Mouse (Mus musculus): ENCODE results near the gene Cables2. TPM values are rescaled to one million over a fixed set of nuclear protein-coding genes. Genes with fewer than 3 reads are reported as not detected.
A peak's percentile ranks its signal among the peaks of the same experiment; 100 is the strongest.

The Cables2 gene
- polyA plus RNA-seq, 1 experiment from 2014 or later = 12.7 TPM

- ATAC-seq = no peak
- POLR2A ChIA-PET = no interaction called here
- in situ Hi-C loops (cut with MboI; ENCODE audit: low pct_unique_long_range_greater_than_20kb) = no loop called here
- peaks cover 58% of the 10 kb centered on the region for H3K27me3 ChIP-seq
- no peak for DNase-seq (ENCODE audit: low read depth, low spot score)
- no peak for TF ChIP-seq CTCF (IDR thresholded peaks at IDR 0.05)
- CTCF ChIA-PET = interaction anchor here (1.5 to 2.7 kb wide), 2 partner anchors 23 to 68 kb away, joined by 4 to 6 read pairs; no protein-coding TSS in a partner anchor
Observed at GRCm38 (mm10) chr2:180279321-180279720, 6.0 kb upstream of the Cables2 start.

- in situ Hi-C loops (cut with MboI; ENCODE audit: low pct_unique_long_range_greater_than_20kb) = no loop called here
- H3K27me3 ChIP-seq = peaks cover 49% of the 10 kb centered on the region
- no peak for ATAC-seq
- CTCF ChIA-PET = interaction anchor here (0.8 to 4.4 kb wide), 2 partner anchors 63 to 70 kb away, joined by 3 to 38 read pairs; no protein-coding TSS in a partner anchor
- DNase-seq (ENCODE audit: low read depth, low spot score) = no peak
- TF ChIP-seq CTCF (IDR thresholded peaks at IDR 0.05) = no peak
- POLR2A ChIA-PET = no interaction called here
Observed at GRCm38 (mm10) chr2:180277773-180278320, 4.6 kb upstream of the Cables2 start.

GRCm38 (mm10) chr2:180276851-180277259, 3.6 kb upstream of the Cables2 start:
- ATAC-seq (no peak), DNase-seq (ENCODE audit: low read depth, low spot score) (no peak)
- TF ChIP-seq CTCF (IDR thresholded peaks at IDR 0.05) = no peak
- CTCF ChIA-PET = interaction anchor here (0.8 to 4.4 kb wide), 3 partner anchors 13 to 71 kb away, joined by 3 to 38 read pairs (median 4); partner anchors contain the start of gene Rbbp8nl
- in situ Hi-C loops (cut with MboI; ENCODE audit: low pct_unique_long_range_greater_than_20kb) = no loop called here
- H3K27me3 ChIP-seq = peaks cover 40% of the 10 kb centered on the region
- POLR2A ChIA-PET = no interaction called here

GRCm38 (mm10) chr2:180276385-180276784, 3.1 kb upstream of the Cables2 start:
- in situ Hi-C loops (cut with MboI; ENCODE audit: low pct_unique_long_range_greater_than_20kb) = no loop called here
- CTCF ChIA-PET = interaction anchor here (0.7 to 4.4 kb wide), 17 partner anchors 9 to 304 kb away, joined by 3 to 38 read pairs (median 4); partner anchors contain the start of gene Rbbp8nl
- POLR2A ChIA-PET = interaction anchor here (1.4 kb wide), 1 partner anchor 71 kb away, joined by 4 read pairs; no protein-coding TSS in a partner anchor
- ATAC-seq = no peak
- peaks cover 38% of the 10 kb centered on the region for H3K27me3 ChIP-seq
- TF ChIP-seq CTCF (IDR thresholded peaks at IDR 0.05) = no peak
- DNase-seq (ENCODE audit: low read depth, low spot score) = no peak

- H3K27me3 ChIP-seq = peaks cover 38% of the 10 kb centered on the region
- no peak for TF ChIP-seq CTCF (IDR thresholded peaks at IDR 0.05)
- POLR2A ChIA-PET = interaction anchor here (0.7 to 1.4 kb wide), 2 partner anchors 10 to 71 kb away, joined by 3 to 4 read pairs; no protein-coding TSS in a partner anchor
- no peak for ATAC-seq
- CTCF ChIA-PET = interaction anchor here (0.7 to 4.4 kb wide), 25 partner anchors 9 to 304 kb away, joined by 3 to 38 read pairs (median 4); partner anchors contain the start of gene Rbbp8nl
- no peak for DNase-seq (ENCODE audit: low read depth, low spot score)
- in situ Hi-C loops (cut with MboI; ENCODE audit: low pct_unique_long_range_greater_than_20kb) = no loop called here
Observed at GRCm38 (mm10) chr2:180275836-180276235, 2.5 kb upstream of the Cables2 start.

GRCm38 (mm10) chr2:180274523-180274922, 1.2 kb upstream of the Cables2 start:
- CTCF ChIA-PET = interaction anchor here (1.1 to 4.4 kb wide), 8 partner anchors 18 to 306 kb away, joined by 3 to 38 read pairs (median 8); no protein-coding TSS in a partner anchor
- ATAC-seq = no peak
- in situ Hi-C loops (cut with MboI; ENCODE audit: low pct_unique_long_range_greater_than_20kb) = loop anchor here (5.0 kb wide), 3 partner anchors 73 to 303 kb away; no protein-coding TSS in a partner anchor

GRCm38 (mm10) chr2:180272884-180273321, 393 bp downstream of the Cables2 start:
- CTCF ChIA-PET = interaction anchor here (1.0 to 1.9 kb wide), 2 partner anchors 11 to 14 kb away, joined by 4 to 10 read pairs; no protein-coding TSS in a partner anchor

More at GRCm38 (mm10) chr2:180274523-180274922, 1.2 kb upstream of the Cables2 start:
- no peak for TF ChIP-seq CTCF (IDR thresholded peaks at IDR 0.05)
- POLR2A ChIA-PET = no interaction called here
- H3K27me3 ChIP-seq = peaks cover 30% of the 10 kb centered on the region
- DNase-seq (ENCODE audit: low read depth, low spot score) = no peak

GRCm38 (mm10) chr2:180271804-180272395, 1.4 kb downstream of the Cables2 start:
- ChIA-PET CTCF (interaction anchor here (0.9 to 1.9 kb wide), 4 partner anchors 10 to 78 kb away, joined by 3 to 10 read pairs (median 4); no protein-coding TSS in a partner anchor), POLR2A (interaction anchor here (1.1 kb wide), 1 partner anchor 15 kb away, joined by 5 read pairs; the partner anchor contains the start of gene Rps21)
- TF ChIP-seq CTCF (IDR thresholded peaks at IDR 0.05) = no peak
- DNase-seq (ENCODE audit: low read depth, low spot score) (no peak), ATAC-seq (no peak)
- H3K27me3 ChIP-seq = peaks cover 6% of the 10 kb centered on the region
- in situ Hi-C loops (cut with MboI; ENCODE audit: low pct_unique_long_range_greater_than_20kb) = loop anchor here (5.0 kb wide), 3 partner anchors 75 to 305 kb away; no protein-coding TSS in a partner anchor

More at GRCm38 (mm10) chr2:180272884-180273321, 393 bp downstream of the Cables2 start:
- H3K27me3 ChIP-seq = peaks cover 14% of the 10 kb centered on the region
- DNase-seq (ENCODE audit: low read depth, low spot score) = no peak
- peak; percentile 15 for ATAC-seq
- TF ChIP-seq CTCF (IDR thresholded peaks at IDR 0.05) = no peak
- POLR2A ChIA-PET = no interaction called here
- in situ Hi-C loops (cut with MboI; ENCODE audit: low pct_unique_long_range_greater_than_20kb) = loop anchor here (5.0 kb wide), 3 partner anchors 74 to 304 kb away; no protein-coding TSS in a partner anchor

GRCm38 (mm10) chr2:180270537-180271255, 2.6 kb downstream of the Cables2 start:
- TF ChIP-seq CTCF (IDR thresholded peaks at IDR 0.05) = no peak
- in situ Hi-C loops (cut with MboI; ENCODE audit: low pct_unique_long_range_greater_than_20kb) = loop anchor here (5.0 kb wide), 3 partner anchors 77 to 307 kb away; no protein-coding TSS in a partner anchor
- CTCF ChIA-PET = interaction anchor here (1.9 kb wide), 1 partner anchor 9 kb away, joined by 10 read pairs; no protein-coding TSS in a partner anchor
- DNase-seq (ENCODE audit: low read depth, low spot score) (no peak), ATAC-seq (no peak)
- POLR2A ChIA-PET = interaction anchor here (0.8 kb wide), 1 partner anchor 13 kb away, joined by 4 read pairs; the partner anchor contains the start of gene Rps21
- no peaks in the 10 kb centered on the region for H3K27me3 ChIP-seq

- no peak for DNase-seq (ENCODE audit: low read depth, low spot score)
Observed at GRCm38 (mm10) chr2:180269329-180269728, 4.0 kb downstream of the Cables2 start.

More at GRCm38 (mm10) chr2:180269329-180269728, 4.0 kb downstream of the Cables2 start:
- no peak for TF ChIP-seq CTCF (IDR thresholded peaks at IDR 0.05)
- no peak for ATAC-seq
- ChIA-PET CTCF (interaction anchor here (0.9 to 1.1 kb wide), 2 partner anchors 84 to 99 kb away, joined by 3 read pairs; no protein-coding TSS in a partner anchor), POLR2A (no interaction called here)
- in situ Hi-C loops (cut with MboI; ENCODE audit: low pct_unique_long_range_greater_than_20kb) = no loop called here
- no peaks in the 10 kb centered on the region for H3K27me3 ChIP-seq
